Mouse (Mus musculus) forebrain, postnatal 0 days (tissue): ENCODE results near the gene Gm36028. TPM values are rescaled to one million over a fixed set of nuclear protein-coding genes. Genes with fewer than 3 reads are reported as not detected.

Experiments
- ATAC-seq: fragments of 200-750 bp; cut with Nextera tagmentation; 2 replicates; pipeline ENCODE4 v1.8.0; 2017; ENCODE audit warnings: mild to moderate bottlenecking, moderate library complexity
- DNase-seq: peaks from one replicate; pipeline ENCODE4 v3.0.0-alpha.2; 2015
- H3K27ac ChIP-seq: fragments of 300-500 bp; sonication (generic); 2 replicates; pipeline ENCODE4 v1.5.1; 2014; ENCODE audit warnings: low read depth, mild to moderate bottlenecking, antibody characterized with exemption, low read length, moderate library complexity, mixed read lengths
- H3K27me3 ChIP-seq: fragments of 300-500 bp; sonication (generic); 2 replicates; pipeline ENCODE4 v1.6.1; 2014; ENCODE audit warnings: mild to moderate bottlenecking, low read length, mixed read lengths; ENCODE audit not compliant: insufficient read depth
- H3K36me3 ChIP-seq: fragments of 300-500 bp; sonication (generic); 2 replicates; pipeline ENCODE4 v1.6.1; 2014; ENCODE audit warnings: mild to moderate bottlenecking, moderate library complexity; ENCODE audit not compliant: insufficient read depth
- H3K4me1 ChIP-seq: fragments of 300-500 bp; sonication (generic); 2 replicates; pipeline ENCODE4 v1.6.1; 2014; ENCODE audit warnings: antibody characterized with exemption; ENCODE audit not compliant: insufficient read depth
- H3K4me2 ChIP-seq: fragments of 300-500 bp; sonication (generic); 2 replicates; pipeline ENCODE4 v1.6.1; 2014; ENCODE audit warnings: low read depth, mild to moderate bottlenecking, moderate library complexity
- H3K4me3 ChIP-seq: fragments of 300-500 bp; sonication (generic); 2 replicates; pipeline ENCODE4 v1.5.1; 2014; ENCODE audit warnings: low read depth, low read length, mixed read lengths
- H3K9ac ChIP-seq: fragments of 300-500 bp; sonication (generic); 2 replicates; pipeline ENCODE4 v1.6.1; 2014; ENCODE audit warnings: mild to moderate bottlenecking
- H3K9me3 ChIP-seq: fragments of 300-500 bp; sonication (generic); 2 replicates; pipeline ENCODE4 v1.6.1; 2016; ENCODE audit warnings: low read length
- CTCF ChIP-seq: sonication (generic); IDR thresholded peaks from 2 replicates; pipeline ENCODE4 v1.5.1; 2016; ENCODE audit warnings: antibody characterized with exemption, control low read depth, low read depth
- WGBS: fragments of 180-500 bp; shearing (Covaris S2); extraction: QIAGEN DNeasy Blood & Tissue Kit; methylation state at CpG from one replicate; pipeline ENCODE4 v1.1.7; 2014; 5-methylcytosine and 5-hydroxymethylcytosine counted together
- polyA plus RNA-seq: library from polyadenylated mRNA; unstranded; fragments of >200 nt; fragmentation: Nextera tagmentation; extraction: Ambion mirVana; gene quantifications from 2 replicates; pipeline ENCODE4 v1.2.1, GENCODE M21; 2015
- total RNA-seq: library from RNA; depleted of rRNA; stranded (reverse); fragments of >200 nt; gene quantifications from 2 replicates; pipeline ENCODE4 v1.2.3, GENCODE M21; 2014; rRNA removed

The Gm36028 gene
- total and polyA plus RNA-seq, 2 experiments from 2014 or later = 0.28 TPM; not detected in 1

DNA sequence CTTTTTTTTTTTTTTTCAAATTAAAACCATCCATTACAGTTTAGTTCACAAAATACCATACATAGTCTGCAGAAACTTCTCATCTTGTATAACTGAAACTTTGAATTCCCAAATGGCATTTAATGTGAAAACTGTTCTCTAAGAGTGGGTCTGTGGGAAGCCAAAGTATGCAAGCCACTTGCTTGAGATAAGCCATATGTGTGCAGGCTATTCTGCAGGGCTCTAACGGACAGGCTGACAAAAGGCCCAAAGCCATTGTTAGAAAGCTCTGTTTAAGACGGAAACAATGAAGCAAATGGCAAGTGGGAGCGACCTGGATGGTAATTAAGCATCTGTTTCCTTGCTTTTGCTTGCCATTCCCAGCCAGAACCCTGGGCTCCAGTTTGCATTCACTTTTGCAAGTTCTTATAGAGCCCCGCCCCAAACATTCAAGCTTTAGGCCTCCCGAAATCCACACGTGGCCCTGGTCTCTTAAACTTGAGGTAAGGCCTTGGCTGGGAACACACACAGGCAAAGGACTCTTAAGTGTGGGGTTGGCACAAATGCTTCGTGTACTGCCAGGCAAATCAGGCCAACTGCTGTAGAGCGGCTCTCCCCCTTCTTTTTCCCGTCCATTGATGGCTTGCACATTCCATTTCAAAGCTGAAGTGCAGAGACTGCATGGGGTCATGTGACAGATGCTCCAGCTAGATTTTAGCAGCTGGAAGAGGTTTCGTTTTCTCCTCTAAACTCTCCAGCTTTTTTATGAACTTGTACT is 51.9 kb downstream of the Gm36028 start:
- Histone ChIP-seq H3K4me2 (no peak overlapping the region), H3K9ac (no peak overlapping the region), H3K4me3 (no peak overlapping the region), H3K27me3 (no peaks in the 10 kb centered on the region), H3K27ac (no peak overlapping the region), H3K36me3 (no peaks in the 10 kb centered on the region), H3K9me3 (no peaks in the 10 kb centered on the region), H3K4me1 (peaks cover 6% of the 10 kb centered on the region)
- ATAC-seq (peak; percentile 10; the same call in 1 of the 2 replicates), DNase-seq (peak; percentile 32)
- WGBS = 19% methylated on average over 10 of the region's 10 CpGs
- no peak for TF ChIP-seq CTCF

DNA sequence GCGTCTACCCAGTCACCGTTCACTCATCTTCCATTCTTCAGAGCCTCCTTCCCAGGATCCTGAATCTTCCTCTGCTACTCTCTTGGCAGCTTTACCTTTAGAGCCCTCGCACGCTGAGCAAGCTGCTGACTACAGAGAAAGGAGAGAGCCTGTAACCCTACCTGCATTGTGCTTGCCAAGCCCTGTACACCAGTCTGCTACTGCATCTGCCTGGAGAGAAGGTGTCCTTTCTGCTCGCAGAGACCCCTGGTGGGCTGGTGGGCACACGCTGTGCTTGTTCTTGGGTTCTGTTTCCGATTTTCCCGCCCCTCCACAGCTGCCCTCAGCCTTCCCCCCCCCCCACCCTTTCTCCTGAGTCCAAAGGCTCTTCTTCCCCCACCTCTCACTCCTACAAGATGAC is 53.7 kb downstream of the Gm36028 start:
- H3K4me1 ChIP-seq = no peaks in the 10 kb centered on the region; the same call in 1 of the 2 replicates
- no peak overlapping the region for H3K27ac ChIP-seq
- no peak overlapping the region for H3K4me2 ChIP-seq
- no peaks in the 10 kb centered on the region for H3K9me3 ChIP-seq
- DNase-seq (no peak), ATAC-seq (no peak)
- WGBS = 68% methylated on average over 8 of the region's 8 CpGs
- H3K27me3 ChIP-seq = no peaks in the 10 kb centered on the region
- H3K4me3 ChIP-seq = no peak overlapping the region
- H3K9ac ChIP-seq = no peak overlapping the region
- H3K36me3 ChIP-seq = no peaks in the 10 kb centered on the region
- peak; percentile 38; the same call in 1 of the 2 replicates for TF ChIP-seq CTCF

DNA sequence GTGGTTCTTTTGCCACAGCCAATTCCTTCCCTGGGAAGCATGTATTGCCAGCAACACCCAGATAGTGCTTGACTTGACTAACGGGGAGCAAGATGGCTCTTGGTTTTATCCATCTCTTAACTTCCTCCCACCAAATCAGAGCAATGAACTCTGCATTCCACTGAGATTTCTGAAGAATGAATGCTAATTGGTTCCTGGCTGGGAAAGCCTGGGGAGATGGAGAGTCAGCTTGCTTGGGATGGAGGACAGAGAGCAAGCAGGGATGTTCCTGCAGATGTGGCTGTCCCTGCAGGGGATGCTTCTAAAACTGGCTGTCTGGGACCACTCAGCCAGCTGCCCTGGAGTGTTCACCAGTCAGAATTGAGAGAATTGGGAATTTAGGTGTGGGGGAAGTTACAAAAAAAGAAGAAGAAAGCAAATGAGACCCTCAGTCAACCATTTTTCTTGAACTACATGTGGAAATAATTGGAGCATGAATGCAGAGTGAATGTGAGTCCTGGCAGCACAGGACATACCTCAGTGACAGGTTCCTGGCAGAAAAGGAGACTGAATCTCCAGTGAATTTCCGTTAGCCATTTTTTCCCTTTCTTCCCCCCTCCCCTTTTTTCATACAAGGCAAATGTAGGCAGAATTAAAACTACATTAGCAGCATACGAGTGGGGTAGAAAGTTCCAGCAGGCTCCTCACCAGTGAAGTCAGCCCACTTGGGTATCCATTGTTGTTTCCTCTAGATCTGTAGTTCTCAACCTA is 55.0 kb downstream of the Gm36028 start:
- Histone ChIP-seq H3K4me1 (no peaks in the 10 kb centered on the region), H3K36me3 (no peaks in the 10 kb centered on the region), H3K4me3 (no peak overlapping the region), H3K4me2 (no peak overlapping the region), H3K9ac (no peak overlapping the region), H3K27me3 (no peaks in the 10 kb centered on the region), H3K9me3 (no peaks in the 10 kb centered on the region), H3K27ac (no peak overlapping the region)
- DNase-seq = no peak
- WGBS = 59% methylated on average over 3 of the region's 3 CpGs
- no peak for TF ChIP-seq CTCF
- no peak for ATAC-seq

DNA sequence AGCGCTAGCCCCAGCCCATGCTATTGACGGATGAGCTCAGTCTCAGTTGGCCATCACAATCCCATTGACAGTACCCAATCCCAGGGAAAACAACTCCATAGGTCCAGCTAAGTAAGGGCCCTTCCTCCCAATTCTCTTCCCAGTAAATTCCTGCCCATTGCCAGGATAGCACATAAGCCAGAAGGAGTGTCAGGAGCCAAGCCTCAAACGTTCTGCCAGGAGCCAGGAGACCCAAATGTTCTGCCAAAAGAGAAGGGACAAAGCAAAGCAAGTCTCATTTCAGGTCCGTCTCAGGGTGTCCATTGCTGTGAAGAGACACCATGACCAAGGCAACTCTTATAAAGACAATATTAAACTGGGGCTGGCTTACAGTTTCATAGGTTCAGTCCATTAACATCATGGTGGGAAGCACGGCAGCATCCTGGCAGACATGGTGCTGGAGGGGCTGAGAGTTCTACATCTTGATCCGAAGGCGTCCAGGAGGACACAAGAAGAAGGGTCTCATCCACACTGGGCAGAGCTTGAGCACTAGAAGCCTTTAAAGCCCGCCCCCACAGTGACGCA is 57.5 kb downstream of the Gm36028 start:
- no peaks in the 10 kb centered on the region for H3K36me3 ChIP-seq
- no peak overlapping the region for H3K9ac ChIP-seq
- H3K4me3 ChIP-seq = no peak overlapping the region
- H3K27me3 ChIP-seq = no peaks in the 10 kb centered on the region
- H3K4me2 ChIP-seq = no peak overlapping the region
- H3K27ac ChIP-seq = no peak overlapping the region
- H3K9me3 ChIP-seq = no peaks in the 10 kb centered on the region
- H3K4me1 ChIP-seq = no peaks in the 10 kb centered on the region
- no peak for DNase-seq
- ATAC-seq = no peak
- no peak for TF ChIP-seq CTCF
- 93% methylated on average over 9 of the region's 9 CpGs for WGBS

DNA sequence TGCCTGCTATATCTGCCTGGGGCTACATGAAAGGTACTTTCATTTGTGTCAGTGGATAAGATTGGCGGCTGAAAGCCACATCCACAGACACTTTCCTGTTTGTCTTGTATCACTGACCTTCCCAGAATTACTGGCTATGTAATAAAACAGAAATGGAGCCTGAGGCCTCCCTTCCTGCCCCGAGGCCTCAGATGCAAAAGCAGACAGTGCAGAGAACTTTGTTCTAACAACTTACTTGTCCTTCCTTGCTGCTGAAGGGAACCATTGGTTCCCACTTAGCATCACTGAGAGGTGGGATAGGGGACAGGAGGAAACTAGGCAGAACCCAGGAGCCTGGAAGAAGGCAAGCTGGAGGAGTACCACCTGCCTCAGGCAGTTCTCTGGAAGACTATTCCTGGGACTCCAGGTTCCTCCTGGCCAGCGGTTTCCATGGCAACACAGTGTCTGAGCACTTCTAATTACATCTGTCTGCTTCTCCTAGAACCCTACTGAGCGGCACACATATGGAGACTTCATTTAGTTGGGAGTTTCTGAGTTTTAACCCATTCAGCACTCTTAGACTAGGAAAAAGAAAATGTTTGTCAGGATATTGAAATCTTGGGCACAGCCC is 58.2 kb downstream of the Gm36028 start:
- TF ChIP-seq CTCF = no peak
- H3K9me3 ChIP-seq = no peaks in the 10 kb centered on the region
- ATAC-seq (peak; percentile 56), DNase-seq (no peak)
- H3K27ac ChIP-seq = no peak overlapping the region
- 57% methylated on average over 4 of the region's 4 CpGs for WGBS
- H3K27me3 ChIP-seq = no peaks in the 10 kb centered on the region
- H3K36me3 ChIP-seq = no peaks in the 10 kb centered on the region
- H3K4me3 ChIP-seq = no peak overlapping the region
- no peak overlapping the region for H3K4me2 ChIP-seq
- no peak overlapping the region for H3K9ac ChIP-seq
- H3K4me1 ChIP-seq = no peaks in the 10 kb centered on the region

DNA sequence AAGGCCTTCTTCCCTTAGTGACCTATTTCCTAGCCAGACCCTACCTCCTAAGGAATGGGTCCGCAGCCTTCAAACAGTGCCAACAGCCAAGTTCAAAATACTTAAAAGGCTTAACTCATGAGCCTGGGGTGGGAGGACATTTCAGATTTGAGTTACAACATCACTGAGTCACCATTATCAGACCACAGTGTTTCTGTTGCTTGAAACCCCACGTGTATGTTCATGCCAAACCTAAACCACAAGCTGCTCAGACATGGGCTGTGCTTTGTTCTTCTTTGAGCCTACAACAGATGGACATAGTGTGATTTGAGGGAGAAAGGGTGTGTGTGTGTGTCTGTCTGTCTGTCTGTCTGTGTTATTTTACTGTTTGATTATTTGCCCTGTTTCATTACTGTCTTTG is 59.8 kb downstream of the Gm36028 start:
- H3K4me2 ChIP-seq = no peak overlapping the region
- no peak overlapping the region for H3K4me3 ChIP-seq
- TF ChIP-seq CTCF = no peak
- no peak overlapping the region for H3K9ac ChIP-seq
- H3K9me3 ChIP-seq = no peaks in the 10 kb centered on the region
- DNase-seq (no peak), ATAC-seq (no peak)
- no peaks in the 10 kb centered on the region for H3K4me1 ChIP-seq
- WGBS = 91% methylated on average over 2 of the region's 2 CpGs
- no peaks in the 10 kb centered on the region for H3K36me3 ChIP-seq
- H3K27ac ChIP-seq = no peak overlapping the region
- no peaks in the 10 kb centered on the region for H3K27me3 ChIP-seq

Other genes starting within 250 kb of the Gm36028 start
- gene Ndufb4, start 206.7 kb downstream of the Gm36028 start, total RNA-seq = 33.9 and 49.3 TPM in 2 replicates
- gene Ndufb4, start 206.7 kb downstream of the Gm36028 start, polyA plus RNA-seq = 79.1 and 117 TPM in 2 replicates
- 62.6 and 78.3 TPM in 2 replicates for gene Fstl1, start 84.3 kb downstream of the Gm36028 start, total RNA-seq
- gene Fstl1, start 84.3 kb downstream of the Gm36028 start, polyA plus RNA-seq = 67.2 and 67.5 TPM in 2 replicates
- 66.5 and 97.5 TPM in 2 replicates for gene Lrrc58, start 7.2 kb upstream of the Gm36028 start, total RNA-seq
- 28.3 and 43.7 TPM in 2 replicates for gene Lrrc58, start 7.2 kb upstream of the Gm36028 start, polyA plus RNA-seq
- 2.8 and 3.3 TPM in 2 replicates for gene Gpr156, start 55.4 kb upstream of the Gm36028 start, total RNA-seq
- 1.5 and 2.3 TPM in 2 replicates for gene Gpr156, start 55.4 kb upstream of the Gm36028 start, polyA plus RNA-seq
- 97.8 and 132 TPM in 2 replicates for gene Gsk3b, start 227.9 kb upstream of the Gm36028 start, total RNA-seq
- gene Gsk3b, start 227.9 kb upstream of the Gm36028 start, polyA plus RNA-seq = 86.1 and 141 TPM in 2 replicates